Mouse (Mus musculus): ENCODE measurements around the gene Fbxl19. TPM values are rescaled to one million over a fixed set of nuclear protein-coding genes. Genes with fewer than 3 reads are reported as not detected.

The Fbxl19 gene
- 38.6 TPM for polyA plus RNA-seq (2015; fragmentation: Illumina TruSeq; extraction: RNeasy Lipid Tissue Mini Kit (QIAGEN cat#74804); ENCODE audit: low read depth, low replicate concordance)

GRCm38 (mm10) chr7:127744366-127745045 is at the start of gene Fbxl19:
TSS of gene Fbxl19 (plus strand) at chr7:127744543.

GRCm38 (mm10) chr7:127708207-127709078 is 35.9 kb upstream of the Fbxl19 start, which contains the start of gene Bcl7c:
TSS of gene Bcl7c (minus strand) at chr7:127708933.

GRCm38 (mm10) chr7:127712461-127713385 is 31.6 kb upstream of the Fbxl19 start, which contains the start of gene Ctf1:
TSS of gene Ctf1 (plus strand) at chr7:127712736.

GRCm38 (mm10) chr7:127732066-127732465 is 12.3 kb upstream of the Fbxl19 start, which contains the start of gene Ctf2:
TSS of gene Ctf2 (minus strand) at chr7:127732166.

GRCm38 (mm10) chr7:127769651-127770038 is 25.3 kb downstream of the Fbxl19 start, which contains the start of gene Orai3:
TSS of gene Orai3 (plus strand) at chr7:127769815.

GRCm38 (mm10) chr7:127776426-127776825 is 32.1 kb downstream of the Fbxl19 start, which contains the start of gene Setd1a:
TSS of gene Setd1a (plus strand) at chr7:127776670.

GRCm38 (mm10) chr7:127785308-127785707 is 41.0 kb downstream of the Fbxl19 start, which contains the start of gene Gm49388:
TSS of gene Gm49388 (plus strand) at chr7:127785608.

GRCm38 (mm10) chr7:127800435-127801009 is 56.2 kb downstream of the Fbxl19 start, which contains the start of gene Hsd3b7:
TSS of gene Hsd3b7 (plus strand) at chr7:127800604.

Other genes with a start within 250 kb of the Fbxl19 start
- 22.6 TPM for gene Srcap, start 232.6 kb upstream of the Fbxl19 start, polyA plus RNA-seq (2015; fragmentation: Illumina TruSeq; extraction: RNeasy Lipid Tissue Mini Kit (QIAGEN cat#74804); ENCODE audit: low read depth, low replicate concordance)
- gene Gm42715, start 225.0 kb upstream of the Fbxl19 start, polyA plus RNA-seq (2015; fragmentation: Illumina TruSeq; extraction: RNeasy Lipid Tissue Mini Kit (QIAGEN cat#74804); ENCODE audit: low read depth, low replicate concordance) = 11.1 TPM
- not detected for gene Tmem265, start 183.2 kb upstream of the Fbxl19 start, polyA plus RNA-seq (2015; fragmentation: Illumina TruSeq; extraction: RNeasy Lipid Tissue Mini Kit (QIAGEN cat#74804); ENCODE audit: low read depth, low replicate concordance)
- gene Phkg2, start 171.2 kb upstream of the Fbxl19 start, polyA plus RNA-seq (2015; fragmentation: Illumina TruSeq; extraction: RNeasy Lipid Tissue Mini Kit (QIAGEN cat#74804); ENCODE audit: low read depth, low replicate concordance) = 93.0 TPM
- gene Ccdc189, start 155.9 kb upstream of the Fbxl19 start, polyA plus RNA-seq (2015; fragmentation: Illumina TruSeq; extraction: RNeasy Lipid Tissue Mini Kit (QIAGEN cat#74804); ENCODE audit: low read depth, low replicate concordance) = 12.4 TPM
- gene Rnf40, start 155.8 kb upstream of the Fbxl19 start, polyA plus RNA-seq (2015; fragmentation: Illumina TruSeq; extraction: RNeasy Lipid Tissue Mini Kit (QIAGEN cat#74804); ENCODE audit: low read depth, low replicate concordance) = 30.1 TPM
- 10.7 TPM for gene Zfp629, start 128.7 kb upstream of the Fbxl19 start, polyA plus RNA-seq (2015; fragmentation: Illumina TruSeq; extraction: RNeasy Lipid Tissue Mini Kit (QIAGEN cat#74804); ENCODE audit: low read depth, low replicate concordance)
- 25.9 TPM for gene Bcl7c, start 35.6 kb upstream of the Fbxl19 start, polyA plus RNA-seq (2015; fragmentation: Illumina TruSeq; extraction: RNeasy Lipid Tissue Mini Kit (QIAGEN cat#74804); ENCODE audit: low read depth, low replicate concordance)
- gene Ctf1, start 31.8 kb upstream of the Fbxl19 start, polyA plus RNA-seq (2015; fragmentation: Illumina TruSeq; extraction: RNeasy Lipid Tissue Mini Kit (QIAGEN cat#74804); ENCODE audit: low read depth, low replicate concordance) = 2.5 TPM
- not detected for gene Ctf2, start 12.4 kb upstream of the Fbxl19 start, polyA plus RNA-seq (2015; fragmentation: Illumina TruSeq; extraction: RNeasy Lipid Tissue Mini Kit (QIAGEN cat#74804); ENCODE audit: low read depth, low replicate concordance)
- 20.2 TPM for gene Orai3, start 25.3 kb downstream of the Fbxl19 start, polyA plus RNA-seq (2015; fragmentation: Illumina TruSeq; extraction: RNeasy Lipid Tissue Mini Kit (QIAGEN cat#74804); ENCODE audit: low read depth, low replicate concordance)
- 21.5 TPM for gene Setd1a, start 32.1 kb downstream of the Fbxl19 start, polyA plus RNA-seq (2015; fragmentation: Illumina TruSeq; extraction: RNeasy Lipid Tissue Mini Kit (QIAGEN cat#74804); ENCODE audit: low read depth, low replicate concordance)
- not detected for gene Gm49388, start 41.1 kb downstream of the Fbxl19 start, polyA plus RNA-seq (2015; fragmentation: Illumina TruSeq; extraction: RNeasy Lipid Tissue Mini Kit (QIAGEN cat#74804); ENCODE audit: low read depth, low replicate concordance)
- gene Hsd3b7, start 56.1 kb downstream of the Fbxl19 start, polyA plus RNA-seq (2015; fragmentation: Illumina TruSeq; extraction: RNeasy Lipid Tissue Mini Kit (QIAGEN cat#74804); ENCODE audit: low read depth, low replicate concordance) = 13.3 TPM
- 88.0 TPM for gene Stx4a, start 79.8 kb downstream of the Fbxl19 start, polyA plus RNA-seq (2015; fragmentation: Illumina TruSeq; extraction: RNeasy Lipid Tissue Mini Kit (QIAGEN cat#74804); ENCODE audit: low read depth, low replicate concordance)
- gene Stx1b, start 80.0 kb downstream of the Fbxl19 start, polyA plus RNA-seq (2015; fragmentation: Illumina TruSeq; extraction: RNeasy Lipid Tissue Mini Kit (QIAGEN cat#74804); ENCODE audit: low read depth, low replicate concordance) = 319 TPM
- gene Zfp646, start 131.7 kb downstream of the Fbxl19 start, polyA plus RNA-seq (2015; fragmentation: Illumina TruSeq; extraction: RNeasy Lipid Tissue Mini Kit (QIAGEN cat#74804); ENCODE audit: low read depth, low replicate concordance) = 12.6 TPM
- gene Zfp668, start 132.3 kb downstream of the Fbxl19 start, polyA plus RNA-seq (2015; fragmentation: Illumina TruSeq; extraction: RNeasy Lipid Tissue Mini Kit (QIAGEN cat#74804); ENCODE audit: low read depth, low replicate concordance) = 9.1 TPM
- 2.1 TPM for gene Prss53, start 146.4 kb downstream of the Fbxl19 start, polyA plus RNA-seq (2015; fragmentation: Illumina TruSeq; extraction: RNeasy Lipid Tissue Mini Kit (QIAGEN cat#74804); ENCODE audit: low read depth, low replicate concordance)
- not detected for gene Gm21974, start 150.9 kb downstream of the Fbxl19 start, polyA plus RNA-seq (2015; fragmentation: Illumina TruSeq; extraction: RNeasy Lipid Tissue Mini Kit (QIAGEN cat#74804); ENCODE audit: low read depth, low replicate concordance)
- 40.9 TPM for gene Vkorc1, start 151.1 kb downstream of the Fbxl19 start, polyA plus RNA-seq (2015; fragmentation: Illumina TruSeq; extraction: RNeasy Lipid Tissue Mini Kit (QIAGEN cat#74804); ENCODE audit: low read depth, low replicate concordance)
- 45.9 TPM for gene Bckdk, start 159.5 kb downstream of the Fbxl19 start, polyA plus RNA-seq (2015; fragmentation: Illumina TruSeq; extraction: RNeasy Lipid Tissue Mini Kit (QIAGEN cat#74804); ENCODE audit: low read depth, low replicate concordance)
- gene Kat8, start 168.0 kb downstream of the Fbxl19 start, polyA plus RNA-seq (2015; fragmentation: Illumina TruSeq; extraction: RNeasy Lipid Tissue Mini Kit (QIAGEN cat#74804); ENCODE audit: low read depth, low replicate concordance) = 41.5 TPM
- 0.65 TPM for gene Prss8, start 185.6 kb downstream of the Fbxl19 start, polyA plus RNA-seq (2015; fragmentation: Illumina TruSeq; extraction: RNeasy Lipid Tissue Mini Kit (QIAGEN cat#74804); ENCODE audit: low read depth, low replicate concordance)
- gene Prss36, start 202.2 kb downstream of the Fbxl19 start, polyA plus RNA-seq (2015; fragmentation: Illumina TruSeq; extraction: RNeasy Lipid Tissue Mini Kit (QIAGEN cat#74804); ENCODE audit: low read depth, low replicate concordance) = 14.3 TPM
- gene Fus, start 222.9 kb downstream of the Fbxl19 start, polyA plus RNA-seq (2015; fragmentation: Illumina TruSeq; extraction: RNeasy Lipid Tissue Mini Kit (QIAGEN cat#74804); ENCODE audit: low read depth, low replicate concordance) = 307 TPM
- gene Pycard, start 249.3 kb downstream of the Fbxl19 start, polyA plus RNA-seq (2015; fragmentation: Illumina TruSeq; extraction: RNeasy Lipid Tissue Mini Kit (QIAGEN cat#74804); ENCODE audit: low read depth, low replicate concordance) = 4.3 TPM

All from brain, adult 10 weeks (tissue).